Mouse (Mus musculus) spleen, postnatal 36 days (tissue): ENCODE data around the gene Prrt4.

Source experiments
- DNase-seq, 2 experiments: peaks; one replicate each; pipeline ENCODE4 v3.0.0; 2022; ENCODE audit warnings: low spot score in 2 of 2, mixed read lengths in 1 of 2

Gene Prrt4

DNA sequence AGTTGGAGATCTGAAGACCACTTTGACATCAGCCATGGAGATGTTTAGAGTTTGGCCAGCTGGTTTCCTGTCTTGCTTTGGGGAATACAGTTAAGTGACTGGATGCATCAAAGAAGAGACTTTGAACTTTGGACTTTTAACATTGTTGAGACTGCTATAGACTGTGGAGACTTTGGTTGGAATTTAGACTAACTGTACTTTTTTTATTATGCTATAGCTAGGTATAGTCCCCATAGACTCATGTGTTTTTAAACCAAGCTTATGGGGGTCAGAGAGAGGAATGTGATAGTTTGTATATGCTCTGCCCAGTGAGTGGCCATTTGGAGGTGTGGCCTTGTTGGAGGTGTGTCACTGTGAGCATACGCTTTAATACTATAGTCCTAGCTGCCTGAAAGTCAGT is 29.4 kb downstream of the Prrt4 start:
- no peak for DNase-seq

DNA sequence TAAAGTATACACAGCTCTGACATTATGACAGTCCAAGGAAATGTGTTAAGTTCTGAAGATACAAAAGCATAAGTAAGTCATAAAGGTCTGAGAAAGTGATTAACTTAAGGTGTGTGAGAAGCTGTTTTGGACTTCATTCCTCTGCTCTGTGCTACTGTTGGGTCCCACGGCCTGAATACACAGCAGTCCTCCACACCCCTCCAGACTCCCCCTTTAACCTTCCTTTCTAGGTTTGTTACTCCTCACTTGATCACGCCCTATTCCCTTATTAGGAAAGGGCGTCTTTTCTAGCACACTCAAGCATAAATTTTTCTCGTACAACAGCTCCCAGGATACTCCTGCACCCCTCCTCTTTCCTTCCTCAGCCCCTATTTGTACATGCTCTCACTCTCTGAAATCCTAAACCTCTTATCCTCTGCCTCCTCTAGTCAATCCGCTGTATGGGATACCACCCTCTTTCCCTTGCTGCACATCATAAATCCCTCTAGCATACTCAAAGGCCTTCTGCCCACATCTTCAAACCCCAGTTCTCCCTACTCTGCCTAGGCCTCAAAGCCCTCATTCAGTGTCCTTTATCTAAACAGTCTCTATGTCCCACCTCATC is 31.9 kb downstream of the Prrt4 start:
- DNase-seq, result no peak

DNA sequence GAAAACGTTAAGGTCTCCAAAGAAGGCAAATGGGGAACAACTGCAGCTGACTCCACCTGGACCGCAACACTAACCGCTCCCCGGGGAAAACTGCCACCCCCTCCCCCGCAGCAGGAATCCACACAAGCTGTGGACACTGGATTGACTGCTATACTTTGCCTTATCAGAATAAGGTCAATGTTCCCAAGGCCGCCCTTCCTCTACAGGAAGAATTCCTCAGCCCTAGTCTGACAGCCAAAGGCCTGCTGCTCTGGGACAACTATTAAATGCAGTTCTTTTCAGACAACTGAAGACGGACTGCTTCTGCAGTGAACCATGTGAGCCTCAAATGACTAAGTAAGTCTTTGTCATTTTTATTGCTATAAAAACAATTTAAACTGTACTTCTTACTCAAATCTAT is 32.7 kb downstream of the Prrt4 start:
- DNase-seq, result no peak

DNA sequence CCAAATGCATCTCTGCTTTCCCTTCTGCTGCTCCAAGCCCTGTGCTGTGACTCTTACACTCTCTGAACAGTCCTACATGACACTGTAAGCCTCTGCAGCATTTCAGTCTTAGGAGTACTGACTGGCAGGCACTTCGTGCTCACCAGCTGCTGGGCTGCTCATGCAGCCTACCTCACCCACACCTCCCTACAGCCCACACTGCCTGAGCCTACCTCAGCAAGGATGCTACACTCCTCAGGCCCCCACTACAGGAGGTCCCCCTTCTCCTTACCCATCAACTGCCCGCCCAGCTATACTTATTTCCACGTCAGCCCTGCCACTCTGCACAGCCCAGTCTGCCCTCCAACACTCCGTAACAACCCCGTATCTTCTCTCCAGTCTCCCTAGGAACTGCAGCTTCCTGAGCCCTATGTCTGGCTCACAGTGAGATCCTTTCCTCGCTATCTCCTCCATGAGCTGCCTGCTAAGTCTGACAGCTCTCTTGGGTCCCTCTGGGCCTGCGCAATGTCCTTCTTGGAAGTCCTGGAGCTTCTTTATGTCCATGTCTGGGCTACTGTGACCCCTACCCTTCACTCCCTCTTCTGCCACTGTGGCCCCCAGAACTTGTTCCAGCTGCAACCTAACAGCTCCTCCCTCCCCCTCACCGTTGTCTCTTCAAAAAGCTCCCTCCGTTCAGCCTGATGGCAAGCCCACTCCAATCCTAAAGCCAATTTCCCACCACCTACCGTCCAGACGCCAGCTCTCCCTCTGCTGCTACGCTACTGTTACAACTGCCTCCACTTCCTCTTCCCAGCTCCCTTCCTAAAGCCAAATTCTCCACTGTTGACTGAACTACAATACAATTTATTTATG is 33.7 kb downstream of the Prrt4 start:
- DNase-seq, result no peak

DNA sequence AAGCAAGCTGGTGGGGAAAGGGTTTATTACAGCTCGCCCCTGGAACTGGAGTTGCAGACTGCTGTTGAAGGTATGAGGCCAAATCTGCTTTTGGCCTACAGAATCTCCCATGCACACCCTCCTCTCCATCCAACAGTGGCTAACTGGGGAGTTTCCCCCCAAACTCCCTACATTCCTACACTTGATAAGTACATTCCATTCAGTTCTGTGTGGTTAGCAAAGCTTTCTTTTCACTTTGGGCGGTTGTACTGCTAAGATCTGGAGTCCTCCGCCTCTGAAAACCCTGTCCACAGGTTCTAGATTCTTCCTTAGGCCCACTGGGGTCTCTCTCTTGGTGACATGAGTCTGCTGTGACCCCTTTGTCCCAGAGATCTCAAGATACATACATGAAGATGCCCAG is 34.4 kb downstream of the Prrt4 start:
- DNase-seq, result no peak

DNA sequence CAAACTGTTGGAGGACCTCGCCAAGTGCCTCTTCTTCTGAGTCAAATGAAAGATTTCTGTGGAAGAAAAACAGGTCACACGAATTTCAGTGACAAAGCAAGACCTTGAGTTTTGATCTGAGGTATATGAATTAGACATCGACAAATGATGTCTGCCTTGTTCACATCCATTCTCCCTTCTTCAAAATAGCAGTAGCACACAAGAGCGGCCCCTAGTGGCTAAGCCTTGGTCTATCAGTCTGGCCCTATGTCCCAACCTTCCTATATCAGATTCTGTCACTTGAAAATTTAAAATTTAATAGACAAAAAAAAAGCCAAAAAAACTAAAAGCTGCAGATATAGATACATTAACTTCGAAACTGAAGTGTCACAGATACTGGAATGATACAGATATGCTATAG is 35.8 kb downstream of the Prrt4 start:
- DNase-seq, result no peak

DNA sequence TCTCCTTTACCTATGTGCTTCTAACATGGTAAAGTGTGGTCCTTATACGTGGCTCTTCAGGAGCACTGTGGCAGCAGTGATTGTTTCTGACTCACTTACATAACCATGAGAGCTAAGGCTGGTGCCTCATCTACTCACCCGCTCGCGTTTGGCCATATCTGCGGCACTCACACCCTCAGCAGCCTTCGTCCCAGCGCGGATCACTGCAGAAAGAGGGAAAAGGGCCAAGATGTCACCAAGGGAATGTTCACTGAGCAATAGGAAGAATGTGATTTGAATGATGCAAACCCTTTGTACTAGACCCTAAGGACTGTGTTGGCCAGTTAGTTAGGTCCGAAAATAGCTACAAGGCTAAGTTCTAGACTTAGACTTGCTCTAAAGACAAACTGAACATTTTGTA is 41.9 kb downstream of the Prrt4 start:
- DNase-seq, result no peak

DNA sequence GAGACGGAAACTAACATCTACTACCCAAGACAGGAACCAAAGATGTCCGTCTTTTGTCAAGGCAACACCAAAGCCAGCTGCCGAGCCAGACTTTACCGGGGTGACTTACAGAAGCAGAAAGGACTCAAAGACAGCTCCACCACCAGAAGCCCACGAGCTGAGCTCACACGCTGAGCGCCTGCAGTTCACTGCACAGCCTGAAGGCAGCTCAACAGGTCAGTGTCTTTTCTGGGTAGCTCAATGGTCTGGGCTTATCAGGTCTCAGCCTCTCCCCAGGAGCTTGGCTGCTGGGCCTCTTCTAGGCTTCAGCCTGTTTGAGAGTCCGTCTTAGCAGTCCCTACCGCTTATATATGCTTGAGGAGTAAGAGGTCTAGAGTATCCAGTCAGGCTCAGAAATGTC is 46.3 kb downstream of the Prrt4 start:
- no peak for DNase-seq

DNA sequence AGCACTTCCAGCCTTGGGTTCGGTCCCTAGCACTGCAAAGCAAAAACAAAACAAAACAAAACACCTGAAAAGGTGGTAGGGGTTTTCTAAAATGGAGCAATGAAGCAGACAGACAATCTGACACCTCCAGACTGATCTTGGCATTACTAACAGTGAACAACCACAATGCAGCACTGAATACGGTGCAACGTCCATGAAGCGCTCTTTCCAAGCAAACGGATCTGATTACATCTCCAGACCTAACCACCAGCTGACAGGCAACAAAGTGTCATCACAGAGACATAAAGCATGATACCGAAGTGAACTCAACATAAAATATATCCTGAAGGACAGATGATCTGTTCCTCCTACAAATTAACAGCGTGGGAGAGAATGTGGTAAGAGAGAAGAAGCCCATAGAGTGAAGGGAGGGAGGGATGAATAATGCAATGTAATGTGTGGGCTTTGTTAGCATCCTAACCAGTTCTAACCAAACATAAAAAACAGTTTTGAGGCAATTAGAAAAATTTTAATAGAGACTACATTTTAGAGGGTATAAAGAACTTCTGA is 52.4 kb downstream of the Prrt4 start:
- DNase-seq, result no peak

DNA sequence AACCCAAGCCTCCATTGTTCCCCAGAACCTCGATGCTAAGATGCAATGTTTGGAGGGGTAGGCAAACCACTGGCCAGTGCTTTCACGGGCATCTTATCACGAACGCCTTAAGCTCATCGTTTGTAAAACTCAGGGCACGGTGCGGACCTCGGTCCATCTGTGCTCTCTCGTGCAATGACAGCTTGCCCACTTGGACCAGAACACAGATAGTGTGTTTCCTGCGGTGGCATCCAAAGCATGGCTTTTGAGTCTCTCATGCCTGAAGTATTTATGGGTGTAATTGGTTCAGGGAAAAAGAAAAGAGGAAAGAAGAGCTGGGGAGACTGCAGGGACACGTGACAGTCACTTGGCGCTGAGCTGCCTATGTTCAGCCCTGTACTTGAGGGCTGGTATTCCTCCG is 59.4 kb downstream of the Prrt4 start:
- no peak for DNase-seq
